Mouse (Mus musculus): Measurements from ENCODE around the gene Tnfsf10. TPM values are rescaled to one million over a fixed set of nuclear protein-coding genes. Genes with fewer than 3 reads are reported as not detected.

The Tnfsf10 gene
- total RNA-seq, 2 experiments from 2014 or later, result 0.70 to 3.8 TPM

DNA sequence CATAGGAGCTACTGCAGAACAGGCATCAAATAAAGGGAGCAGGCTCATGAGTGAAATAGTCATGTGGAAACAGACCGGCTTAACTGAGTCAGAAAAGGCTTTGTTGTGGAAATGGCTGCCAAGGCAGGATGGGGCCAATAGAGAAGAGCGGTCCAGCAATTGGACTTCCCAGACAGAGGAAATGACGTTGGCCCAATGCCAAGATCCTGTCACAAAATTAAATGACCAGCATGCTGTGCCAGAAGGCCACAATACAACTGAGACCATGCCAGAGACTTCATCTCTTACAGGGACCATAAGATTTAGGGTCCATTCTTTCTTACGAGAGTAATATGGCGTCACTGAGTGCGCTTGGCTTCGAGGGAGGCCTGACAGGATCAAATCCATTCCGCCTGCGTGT, 34.3 kb downstream of the Tnfsf10 start:
- no peak for ATAC-seq (replicated peaks; ENCODE audit: low FRiP score, low TSS enrichment, poor library complexity, severe bottlenecking)

GRCm38 (mm10) chr3:27359100-27359720, 42.4 kb downstream of the Tnfsf10 start:
- no peak for ATAC-seq (replicated peaks; ENCODE audit: low FRiP score, low TSS enrichment, poor library complexity, severe bottlenecking)

- no peak for ATAC-seq (replicated peaks; ENCODE audit: low FRiP score, low TSS enrichment, poor library complexity, severe bottlenecking)
Observed at GRCm38 (mm10) chr3:27370125-27370524, 53.3 kb downstream of the Tnfsf10 start.

- no peak for ATAC-seq (replicated peaks; ENCODE audit: low FRiP score, low TSS enrichment, poor library complexity, severe bottlenecking)
Observed at GRCm38 (mm10) chr3:27370582-27371275, 53.9 kb downstream of the Tnfsf10 start.

- no peak for ATAC-seq (replicated peaks; ENCODE audit: low FRiP score, low TSS enrichment, poor library complexity, severe bottlenecking)
Observed at GRCm38 (mm10) chr3:27371276-27371621, 54.4 kb downstream of the Tnfsf10 start, which contains the start of gene Ghsr. TSS of gene Ghsr (plus strand) at chr3:27371351.

DNA sequence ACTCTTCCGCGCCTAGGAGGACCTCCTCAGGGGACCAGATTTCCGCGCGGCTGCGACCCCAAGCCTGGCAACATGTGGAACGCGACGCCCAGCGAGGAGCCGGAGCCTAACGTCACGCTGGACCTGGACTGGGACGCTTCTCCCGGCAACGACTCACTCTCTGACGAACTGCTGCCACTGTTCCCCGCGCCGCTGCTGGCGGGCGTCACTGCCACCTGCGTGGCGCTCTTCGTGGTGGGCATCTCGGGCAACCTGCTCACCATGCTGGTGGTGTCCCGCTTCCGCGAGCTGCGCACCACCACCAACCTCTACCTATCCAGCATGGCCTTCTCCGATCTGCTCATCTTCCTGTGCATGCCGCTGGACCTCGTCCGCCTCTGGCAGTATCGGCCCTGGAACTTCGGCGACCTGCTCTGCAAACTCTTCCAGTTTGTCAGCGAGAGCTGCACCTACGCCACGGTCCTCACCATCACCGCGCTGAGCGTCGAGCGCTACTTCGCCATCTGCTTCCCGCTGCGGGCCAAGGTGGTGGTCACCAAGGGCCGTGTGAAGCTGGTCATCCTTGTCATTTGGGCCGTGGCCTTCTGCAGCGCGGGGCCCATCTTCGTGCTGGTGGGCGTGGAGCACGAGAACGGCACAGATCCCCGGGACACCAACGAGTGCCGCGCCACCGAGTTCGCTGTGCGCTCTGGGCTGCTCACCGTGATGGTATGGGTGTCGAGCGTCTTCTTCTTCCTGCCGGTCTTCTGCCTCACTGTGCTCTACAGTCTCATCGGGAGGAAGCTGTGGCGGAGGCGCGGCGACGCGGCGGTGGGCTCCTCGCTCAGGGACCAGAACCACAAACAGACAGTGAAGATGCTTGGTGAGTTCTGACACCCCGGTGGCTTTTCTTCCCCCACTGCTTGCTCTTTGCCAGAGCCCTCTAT, 55.2 kb downstream of the Tnfsf10 start:
- ATAC-seq (replicated peaks; ENCODE audit: low FRiP score, low TSS enrichment, poor library complexity, severe bottlenecking), result peak; percentile 22; the same call in 1 of the 2 replicates

GRCm38 (mm10) chr3:27374396-27374795, 57.6 kb downstream of the Tnfsf10 start:
- ATAC-seq (replicated peaks; ENCODE audit: low FRiP score, low TSS enrichment, poor library complexity, severe bottlenecking), result no peak

- ATAC-seq (replicated peaks; ENCODE audit: low FRiP score, low TSS enrichment, poor library complexity, severe bottlenecking), result no peak
Observed at GRCm38 (mm10) chr3:27377935-27378334, 61.1 kb downstream of the Tnfsf10 start.

- no peak for ATAC-seq (replicated peaks; ENCODE audit: low FRiP score, low TSS enrichment, poor library complexity, severe bottlenecking)
Observed at GRCm38 (mm10) chr3:27384836-27385235, 68.0 kb downstream of the Tnfsf10 start.

GRCm38 (mm10) chr3:27389923-27390322, 73.1 kb downstream of the Tnfsf10 start:
- ATAC-seq (replicated peaks; ENCODE audit: low FRiP score, low TSS enrichment, poor library complexity, severe bottlenecking), result no peak

Other genes starting within 250 kb of the Tnfsf10 start
- gene Ect2, start 163.2 kb upstream of the Tnfsf10 start, total RNA-seq (2014; fragmentation: Nextera tagmentation), result 40.0 and 42.6 TPM in 2 replicates
- 39.2 and 42.0 TPM in 2 replicates for gene Ect2, start 163.2 kb upstream of the Tnfsf10 start, total RNA-seq (2017)
- gene Nceh1, start 134.1 kb upstream of the Tnfsf10 start, total RNA-seq (2014; fragmentation: Nextera tagmentation), result 4.3 and 8.4 TPM in 2 replicates
- 6.4 and 16.3 TPM in 2 replicates for gene Nceh1, start 134.1 kb upstream of the Tnfsf10 start, total RNA-seq (2017)
- not detected in 2 replicates for gene Ghsr, start 54.3 kb downstream of the Tnfsf10 start, total RNA-seq (2014; fragmentation: Nextera tagmentation)
- not detected in 2 replicates for gene Ghsr, start 54.3 kb downstream of the Tnfsf10 start, total RNA-seq (2017)